Mouse (Mus musculus) 416B (cell line): ENCODE data around the gene Cmtm7.
A peak's percentile ranks its signal among the peaks of the same experiment; 100 is the strongest.

Experiments
- DNase-seq: peaks from one replicate; pipeline ENCODE4 v3.0.0; 2011; ENCODE audit warnings: low read depth

Gene Cmtm7

GRCm38 (mm10) chr9:114794491-114794890 is 12.8 kb upstream of the Cmtm7 start:
- DNase-seq = no peak

GRCm38 (mm10) chr9:114793764-114794295 is 12.2 kb upstream of the Cmtm7 start:
- DNase-seq = peak; percentile 66

GRCm38 (mm10) chr9:114789989-114790388 is 8.3 kb upstream of the Cmtm7 start:
- no peak for DNase-seq

GRCm38 (mm10) chr9:114789557-114789956 is 7.9 kb upstream of the Cmtm7 start:
- peak; percentile 61 for DNase-seq

- peak; percentile 72 for DNase-seq
These were observed 7.0 kb upstream of the Cmtm7 start for GRCm38 (mm10) chr9:114788697-114789096.

GRCm38 (mm10) chr9:114787716-114788115 is 6.1 kb upstream of the Cmtm7 start:
- DNase-seq = peak; percentile 68

DNA sequence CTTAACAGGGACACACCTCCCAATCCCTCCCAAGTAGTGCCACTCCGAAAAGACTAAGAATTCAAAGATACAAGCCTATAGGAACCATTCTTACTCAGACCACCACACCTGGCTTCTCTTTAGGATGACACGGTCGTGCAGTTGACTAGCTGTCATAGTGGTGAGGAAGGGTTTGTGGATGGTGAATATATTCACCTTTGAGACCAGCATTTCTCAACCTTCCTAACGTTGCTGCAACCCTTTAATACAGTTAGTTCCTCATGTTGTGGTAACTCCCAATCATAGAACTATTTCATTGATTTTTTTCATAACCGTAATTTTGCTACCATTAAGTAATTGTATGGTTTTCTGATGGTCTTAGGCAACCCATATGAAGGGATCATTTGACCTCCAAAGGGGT is 5.5 kb upstream of the Cmtm7 start:
- no peak for DNase-seq

DNA sequence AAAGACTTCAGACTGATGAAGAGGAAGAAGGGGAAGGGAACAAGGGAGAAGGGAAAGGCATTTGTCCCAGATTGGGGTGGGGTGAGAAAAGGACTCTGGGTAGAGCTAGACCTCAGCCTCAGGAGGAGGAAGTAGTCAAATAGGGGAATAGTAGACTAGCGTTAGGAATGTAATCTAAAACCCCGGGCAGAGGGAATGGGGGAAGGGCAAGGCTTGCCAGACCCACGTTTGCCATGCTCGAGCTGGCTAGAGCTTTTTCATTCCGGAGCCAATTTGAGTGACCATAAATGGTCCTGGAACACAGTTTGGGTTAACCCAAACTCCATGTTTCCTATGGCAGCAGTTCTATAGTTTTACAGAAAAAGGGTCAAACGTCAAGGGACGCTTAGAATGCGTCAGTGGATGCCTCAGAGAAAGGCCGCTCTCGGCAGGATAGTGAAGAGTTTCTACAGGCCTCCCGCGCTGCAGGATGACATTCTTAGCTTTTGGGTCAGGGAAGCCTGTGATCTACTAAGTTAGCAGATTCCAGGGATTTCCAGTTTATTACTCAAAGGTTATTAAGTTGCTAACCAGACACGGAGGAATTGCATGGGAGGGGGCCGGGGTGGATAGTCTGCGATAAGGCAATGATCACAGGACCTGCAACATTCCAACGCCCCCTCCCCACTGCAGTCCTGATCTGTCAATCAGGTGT is 3.9 kb upstream of the Cmtm7 start:
- no peak for DNase-seq

GRCm38 (mm10) chr9:114780746-114781525 is 720 bp downstream of the Cmtm7 start:
- DNase-seq = peak; percentile 82

GRCm38 (mm10) chr9:114779984-114780745 is 1.5 kb downstream of the Cmtm7 start:
- DNase-seq = peak; percentile 83

DNA sequence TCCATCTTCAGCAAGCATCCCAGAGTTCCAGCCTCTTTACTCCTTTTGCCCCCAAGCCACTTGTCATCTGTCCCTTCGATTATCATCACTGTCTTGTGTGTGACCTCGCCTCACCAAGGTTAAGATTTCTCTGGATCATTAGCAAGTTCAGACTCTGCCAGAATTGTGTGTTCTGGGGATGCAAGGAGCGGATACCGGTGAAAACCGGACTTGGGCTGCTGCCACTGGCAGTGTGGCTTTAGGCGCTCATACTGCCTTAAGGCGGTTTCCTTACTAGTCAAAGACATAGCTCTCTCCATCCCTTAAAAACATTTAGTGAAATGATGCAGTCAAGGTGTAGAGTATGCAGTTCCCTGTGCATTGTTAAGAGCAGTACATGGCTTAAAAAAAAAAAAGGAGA is 2.8 kb downstream of the Cmtm7 start:
- peak; percentile 67 for DNase-seq

GRCm38 (mm10) chr9:114778047-114778390 is 3.6 kb downstream of the Cmtm7 start:
- DNase-seq = peak; percentile 99

GRCm38 (mm10) chr9:114777178-114778046 is 4.2 kb downstream of the Cmtm7 start:
- peak; percentile 65 for DNase-seq

- DNase-seq = peak; percentile 82
These were observed 5.3 kb downstream of the Cmtm7 start for GRCm38 (mm10) chr9:114776361-114776760.

- DNase-seq = peak; percentile 93
These were observed 6.4 kb downstream of the Cmtm7 start for GRCm38 (mm10) chr9:114775272-114775671.

DNA sequence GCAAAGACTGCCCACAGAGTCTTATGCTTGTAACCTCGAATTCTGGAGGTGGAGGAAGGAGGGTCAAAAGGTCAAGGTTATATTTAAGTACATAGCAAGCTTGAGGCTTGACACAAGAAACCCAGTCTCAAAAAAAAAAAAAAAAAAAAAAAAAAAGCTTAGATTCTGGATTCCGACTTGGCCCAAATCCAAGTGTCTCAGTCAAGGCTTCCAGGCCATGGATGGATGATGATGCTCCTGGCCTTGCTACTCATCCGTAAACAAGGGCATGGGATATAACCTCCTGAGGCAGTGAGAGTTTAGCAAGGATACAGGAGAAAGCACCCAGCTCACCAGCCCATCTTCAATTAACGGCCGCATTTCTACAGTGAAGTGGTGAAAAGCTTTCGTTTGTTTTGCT is 7.0 kb downstream of the Cmtm7 start:
- DNase-seq = peak; percentile 59

GRCm38 (mm10) chr9:114771565-114771964 is 10.1 kb downstream of the Cmtm7 start:
- no peak for DNase-seq

- DNase-seq = peak; percentile 94
These were observed 11.4 kb downstream of the Cmtm7 start for GRCm38 (mm10) chr9:114770224-114770623.

GRCm38 (mm10) chr9:114768066-114768465 is 13.6 kb downstream of the Cmtm7 start:
- no peak for DNase-seq

DNA sequence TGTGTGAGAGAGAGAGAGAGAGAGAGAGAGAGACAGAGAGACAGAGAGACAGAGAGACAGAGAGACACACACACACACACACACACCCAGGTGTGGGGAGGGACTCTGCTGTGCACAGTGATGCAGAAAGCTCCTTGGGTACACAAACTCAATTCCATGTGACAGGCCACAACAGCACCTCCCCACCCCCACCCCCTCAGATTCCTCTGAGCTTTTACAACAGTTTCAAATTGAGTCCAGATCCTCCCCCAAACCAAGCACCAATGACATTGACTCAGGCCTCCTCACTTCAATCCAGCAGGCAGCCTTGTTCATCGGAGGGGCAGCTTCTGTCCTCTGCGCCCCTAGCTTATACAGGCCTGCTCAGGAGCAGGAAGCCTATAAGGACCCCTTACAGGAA is 14.1 kb downstream of the Cmtm7 start:
- DNase-seq = no peak

DNA sequence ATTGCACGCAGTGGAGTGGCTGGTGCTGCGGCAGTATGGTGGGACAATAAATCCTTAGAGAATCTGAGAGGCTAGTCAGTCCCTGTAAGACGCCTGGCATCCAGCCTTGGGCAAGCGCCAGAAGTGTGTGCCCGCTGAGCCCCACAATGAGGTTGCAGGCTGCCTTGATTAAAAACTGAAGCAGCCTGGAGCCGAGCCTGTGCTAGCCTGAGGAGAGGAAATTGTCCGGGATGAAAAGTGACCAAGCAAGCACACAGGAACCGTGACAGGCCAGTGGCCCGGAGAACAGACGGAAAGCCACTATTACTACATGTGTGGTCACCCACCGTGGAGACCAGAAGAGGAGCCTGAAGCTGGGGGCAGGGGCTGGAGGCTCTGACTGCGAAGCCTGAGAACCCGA is 14.6 kb downstream of the Cmtm7 start:
- no peak for DNase-seq

DNA sequence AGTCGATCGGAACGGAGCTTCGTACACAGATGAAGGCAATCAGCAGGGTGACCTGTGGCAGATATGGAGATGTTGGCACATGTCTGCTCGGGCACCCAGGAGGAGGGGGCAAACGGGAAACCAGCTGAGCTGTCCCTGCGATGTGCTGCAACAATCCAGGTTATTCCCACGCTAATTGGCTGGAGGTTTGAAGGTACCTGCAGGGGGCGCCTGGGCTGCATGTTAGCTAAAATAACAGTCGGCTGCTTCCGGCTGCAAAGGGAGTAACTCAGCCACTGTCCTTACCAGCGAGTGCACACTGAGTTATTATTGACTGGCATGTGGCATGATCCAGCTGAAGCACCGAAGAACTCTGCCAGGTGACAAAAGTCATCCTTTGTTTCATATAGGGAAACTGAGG is 18.3 kb downstream of the Cmtm7 start:
- peak; percentile 58 for DNase-seq
